Mouse (Mus musculus): Measurements from ENCODE around the gene Rbm34. TPM values are rescaled to one million over a fixed set of nuclear protein-coding genes. Genes with fewer than 3 reads are reported as not detected.
"Not testable (repeated sequence)": the region's sequence is repeated elsewhere in the genome, so short reads cannot be mapped to it uniquely, and the experiment has no call there.

Rbm34 gene
- 10 to 100 TPM; 12.8 to 13.6 TPM for total RNA-seq (2021)

- peak; percentile 88 to 93 for DNase-seq (ENCODE audit: extremely low spot score in 1 of 2, low spot score in 1 of 2)
Observed at GRCm38 (mm10) chr8:126970579-126971313, at the start of gene Rbm34. Gene Rbm34 (minus strand): TSS chr8:126971071.

- no peak for DNase-seq (ENCODE audit: extremely low spot score in 1 of 2, low spot score in 1 of 2)
Observed at GRCm38 (mm10) chr8:127011668-127012067, 40.8 kb upstream of the Rbm34 start.

- DNase-seq (ENCODE audit: extremely low spot score in 1 of 2, low spot score in 1 of 2), result no peak
Observed at GRCm38 (mm10) chr8:126994506-126994905, 23.6 kb upstream of the Rbm34 start.

GRCm38 (mm10) chr8:126989363-126990153 lies 18.7 kb upstream of the Rbm34 start:
- no peak for DNase-seq (ENCODE audit: extremely low spot score in 1 of 2, low spot score in 1 of 2)

GRCm38 (mm10) chr8:126988346-126989006 lies 17.6 kb upstream of the Rbm34 start:
- no peak for DNase-seq (ENCODE audit: extremely low spot score in 1 of 2, low spot score in 1 of 2)

GRCm38 (mm10) chr8:126986495-126986894 lies 15.6 kb upstream of the Rbm34 start:
- peak; percentile 60 to 81 for DNase-seq (ENCODE audit: extremely low spot score in 1 of 2, low spot score in 1 of 2)

GRCm38 (mm10) chr8:126980046-126980445 lies 9.2 kb upstream of the Rbm34 start:
- no peak for DNase-seq (ENCODE audit: extremely low spot score in 1 of 2, low spot score in 1 of 2)

GRCm38 (mm10) chr8:126979091-126979920 lies 8.4 kb upstream of the Rbm34 start:
- DNase-seq (ENCODE audit: extremely low spot score in 1 of 2, low spot score in 1 of 2), result no peak

- not testable (repeated sequence) for DNase-seq (ENCODE audit: extremely low spot score in 1 of 2, low spot score in 1 of 2)
Observed at GRCm38 (mm10) chr8:126978535-126978934, 7.7 kb upstream of the Rbm34 start.

GRCm38 (mm10) chr8:126978028-126978427 lies 7.2 kb upstream of the Rbm34 start:
- DNase-seq (ENCODE audit: extremely low spot score in 1 of 2, low spot score in 1 of 2), result no peak

GRCm38 (mm10) chr8:126976608-126977348 lies 5.9 kb upstream of the Rbm34 start:
- DNase-seq (ENCODE audit: extremely low spot score in 1 of 2, low spot score in 1 of 2), result no peak

GRCm38 (mm10) chr8:126975706-126976105 lies 4.8 kb upstream of the Rbm34 start:
- no peak for DNase-seq (ENCODE audit: extremely low spot score in 1 of 2, low spot score in 1 of 2)

GRCm38 (mm10) chr8:126974511-126974910 lies 3.6 kb upstream of the Rbm34 start:
- DNase-seq (ENCODE audit: extremely low spot score in 1 of 2, low spot score in 1 of 2), result no peak

GRCm38 (mm10) chr8:126973686-126974265 lies 2.9 kb upstream of the Rbm34 start:
- DNase-seq (ENCODE audit: extremely low spot score in 1 of 2, low spot score in 1 of 2), result no peak

GRCm38 (mm10) chr8:126972649-126973048 lies 1.8 kb upstream of the Rbm34 start:
- no peak for DNase-seq (ENCODE audit: extremely low spot score in 1 of 2, low spot score in 1 of 2)

GRCm38 (mm10) chr8:126972102-126972501 lies 1.2 kb upstream of the Rbm34 start:
- DNase-seq (ENCODE audit: extremely low spot score in 1 of 2, low spot score in 1 of 2), result no peak

- no peak for DNase-seq (ENCODE audit: extremely low spot score in 1 of 2, low spot score in 1 of 2)
Observed at GRCm38 (mm10) chr8:126971314-126971664, 418 bp upstream of the Rbm34 start.

- no peak for DNase-seq (ENCODE audit: extremely low spot score in 1 of 2, low spot score in 1 of 2)
Observed at GRCm38 (mm10) chr8:126969546-126969945, 1.3 kb downstream of the Rbm34 start.

- DNase-seq (ENCODE audit: extremely low spot score in 1 of 2, low spot score in 1 of 2), result no peak
Observed at GRCm38 (mm10) chr8:126968107-126968506, 2.8 kb downstream of the Rbm34 start.

Measured in layer of hippocampus, postnatal 25 days (tissue).